Mouse (Mus musculus) heart, postnatal 0 days (tissue): ENCODE data around the gene Iqce. TPM values are rescaled to one million over a fixed set of nuclear protein-coding genes. Genes with fewer than 3 reads are reported as not detected.

Source experiments
- ATAC-seq: fragments of 200-750 bp; cut with Nextera tagmentation; 2 replicates; pipeline ENCODE4 v1.8.0; 2017; ENCODE audit warnings: low read depth, moderate number of reproducible peaks, moderate library complexity; ENCODE audit not compliant: insufficient read depth
- DNase-seq: peaks from one replicate; pipeline ENCODE4 v3.0.0-alpha.2; 2016; ENCODE audit warnings: low spot score
- H3K27ac ChIP-seq: fragments of 300-500 bp; sonication (generic); 2 replicates; pipeline ENCODE4 v1.5.1; 2014; ENCODE audit warnings: low read depth, mild to moderate bottlenecking
- H3K27me3 ChIP-seq: fragments of 300-500 bp; sonication (generic); 2 replicates; pipeline ENCODE4 v1.6.1; 2014; ENCODE audit warnings: low read length, mixed read lengths; ENCODE audit not compliant: control insufficient read depth, insufficient read depth
- H3K36me3 ChIP-seq: fragments of 300-500 bp; sonication (generic); replicated peaks from 2 replicates; pipeline ENCODE4 v1.6.1; 2014; ENCODE audit warnings: low read length, mixed read lengths; ENCODE audit not compliant: control insufficient read depth, insufficient read depth
- H3K4me1 ChIP-seq: fragments of 300-500 bp; sonication (generic); 2 replicates; pipeline ENCODE4 v1.6.1; 2014; ENCODE audit warnings: antibody characterized with exemption; ENCODE audit not compliant: control insufficient read depth, insufficient read depth
- H3K4me2 ChIP-seq: fragments of 300-500 bp; sonication (generic); 2 replicates; pipeline ENCODE4 v1.6.1; 2014; ENCODE audit warnings: low read depth, mild to moderate bottlenecking, low read length, moderate library complexity
- H3K4me3 ChIP-seq: fragments of 300-500 bp; sonication (generic); 2 replicates; pipeline ENCODE4 v1.5.1; 2014; ENCODE audit warnings: low read depth, low read length
- H3K9ac ChIP-seq: fragments of 300-500 bp; sonication (generic); replicated peaks from 2 replicates; pipeline ENCODE4 v1.6.1; 2014; ENCODE audit warnings: low read depth, low read length, mixed read lengths
- H3K9me3 ChIP-seq: fragments of 300-500 bp; sonication (generic); replicated peaks from 2 replicates; pipeline ENCODE4 v1.6.1; 2016; ENCODE audit warnings: low read length; ENCODE audit not compliant: control insufficient read depth
- CTCF ChIP-seq: IDR thresholded peaks from 2 replicates; pipeline ENCODE4 v1.5.1; 2016; ENCODE audit warnings: antibody characterized with exemption, control low read depth, low read depth
- EP300 ChIP-seq: IDR thresholded peaks from 2 replicates; pipeline ENCODE4 v1.6.1; 2016; ENCODE audit warnings: antibody characterized with exemption, low read depth
- WGBS: fragments of 180-500 bp; shearing (Covaris S2); extraction: QIAGEN DNeasy Blood & Tissue Kit; methylation state at CpG from one replicate; pipeline ENCODE4 v1.1.7; 2014; 5-methylcytosine and 5-hydroxymethylcytosine counted together
- polyA plus RNA-seq: library from polyadenylated mRNA; unstranded; fragments of >200 nt; fragmentation: Nextera tagmentation; extraction: Ambion mirVana; gene quantifications from 2 replicates; pipeline ENCODE4 v1.2.1, GENCODE M21; 2015
- total RNA-seq: library from RNA; depleted of rRNA; stranded (reverse); fragments of >200 nt; gene quantifications from 2 replicates; pipeline ENCODE4 v1.2.3, GENCODE M21; 2014; ENCODE audit warnings: low replicate concordance

Gene Iqce
- total and polyA plus RNA-seq, 2 experiments from 2014 or later, result 3.8 to 5.1 TPM

- H3K4me2 ChIP-seq, result no peak overlapping the region
- H3K9me3 ChIP-seq, result no peaks in the 10 kb centered on the region
- peaks cover 14% of the 10 kb centered on the region for H3K4me1 ChIP-seq
- TF ChIP-seq EP300, result no peak
- TF ChIP-seq CTCF, result no peak
- ATAC-seq (no peak), DNase-seq (no peak)
- H3K27me3 ChIP-seq, result no peaks in the 10 kb centered on the region
- no peak overlapping the region for H3K4me3 ChIP-seq
- WGBS, result 77% methylated on average over 6 of the region's 6 CpGs
- H3K9ac ChIP-seq, result no peak overlapping the region
- H3K27ac ChIP-seq, result peak overlapping the region; percentile 66
- H3K36me3 ChIP-seq, result peaks cover 44% of the 10 kb centered on the region
Measured at GRCm38 (mm10) chr5:140637058-140637410, 65.1 kb downstream of the Iqce start.

- H3K27ac ChIP-seq, result peak overlapping the region; percentile 66
- no peak overlapping the region for H3K4me2 ChIP-seq
- H3K27me3 ChIP-seq, result no peaks in the 10 kb centered on the region
- WGBS, result 74% methylated on average over 7 of the region's 7 CpGs
- DNase-seq (no peak), ATAC-seq (no peak)
- no peak for TF ChIP-seq EP300
- TF ChIP-seq CTCF, result no peak
- H3K4me3 ChIP-seq, result no peak overlapping the region
- H3K9me3 ChIP-seq, result no peaks in the 10 kb centered on the region
- peaks cover 50% of the 10 kb centered on the region for H3K36me3 ChIP-seq
- H3K9ac ChIP-seq, result no peak overlapping the region
- peaks cover 9% of the 10 kb centered on the region for H3K4me1 ChIP-seq
Measured at GRCm38 (mm10) chr5:140636316-140637057, 65.7 kb downstream of the Iqce start.

- ATAC-seq (no peak), DNase-seq (no peak)
- no peaks in the 10 kb centered on the region for H3K9me3 ChIP-seq
- 91% methylated on average over 26 of the region's 26 CpGs for WGBS
- TF ChIP-seq EP300, result no peak
- no peak for TF ChIP-seq CTCF
- H3K27ac ChIP-seq, result no peak overlapping the region
- H3K36me3 ChIP-seq, result peaks cover 61% of the 10 kb centered on the region
- no peaks in the 10 kb centered on the region for H3K27me3 ChIP-seq
- H3K9ac ChIP-seq, result no peak overlapping the region
- no peak overlapping the region for H3K4me2 ChIP-seq
- H3K4me1 ChIP-seq, result peaks cover 6% of the 10 kb centered on the region
- no peak overlapping the region for H3K4me3 ChIP-seq
Measured at GRCm38 (mm10) chr5:140634798-140635722, 67.1 kb downstream of the Iqce start.

GRCm38 (mm10) chr5:140633432-140633831, 68.7 kb downstream of the Iqce start:
- TF ChIP-seq CTCF (no peak), EP300 (no peak)
- no peaks in the 10 kb centered on the region for H3K27me3 ChIP-seq
- no peak overlapping the region for H3K4me2 ChIP-seq
- no peak overlapping the region for H3K4me3 ChIP-seq
- 79% methylated on average over 7 of the region's 7 CpGs for WGBS
- ATAC-seq (no peak), DNase-seq (no peak)
- peaks cover 74% of the 10 kb centered on the region for H3K36me3 ChIP-seq
- H3K27ac ChIP-seq, result no peak overlapping the region
- H3K9ac ChIP-seq, result no peak overlapping the region
- peaks cover 6% of the 10 kb centered on the region; the same call in 1 of the 2 replicates for H3K4me1 ChIP-seq
- H3K9me3 ChIP-seq, result no peaks in the 10 kb centered on the region

GRCm38 (mm10) chr5:140628995-140629394, 73.2 kb downstream of the Iqce start:
- DNase-seq, result no peak
- TF ChIP-seq CTCF (peak; percentile 52), EP300 (no peak)
- no peaks in the 10 kb centered on the region for H3K9me3 ChIP-seq
- no peak overlapping the region for H3K4me3 ChIP-seq
- no peak overlapping the region for H3K27ac ChIP-seq
- H3K9ac ChIP-seq, result no peak overlapping the region
- H3K36me3 ChIP-seq, result peaks cover 86% of the 10 kb centered on the region
- H3K4me2 ChIP-seq, result no peak overlapping the region
- 90% methylated on average over 9 of the region's 9 CpGs for WGBS
- H3K27me3 ChIP-seq, result no peaks in the 10 kb centered on the region
- ATAC-seq, result no peak
- H3K4me1 ChIP-seq, result no peaks in the 10 kb centered on the region
